Mouse (Mus musculus) neural tube, embryonic 13.5 days (tissue): ENCODE results near the gene Tlx2. TPM values are rescaled to one million over a fixed set of nuclear protein-coding genes. Genes with fewer than 3 reads are reported as not detected.
A peak's percentile ranks its signal among the peaks of the same experiment; 100 is the strongest.

Source experiments
- ATAC-seq: fragments of 200-750 bp; cut with Nextera tagmentation; 2 replicates; pipeline ENCODE4 v1.8.0; 2017; ENCODE audit warnings: low read depth, mild to moderate bottlenecking, moderate TSS enrichment, moderate library complexity
- H3K27ac ChIP-seq: fragments of 300-500 bp; sonication (generic); replicated peaks from 2 replicates; pipeline ENCODE4 v1.5.1; 2015; ENCODE audit warnings: moderate library complexity, mild to moderate bottlenecking, inconsistent platforms
- H3K27me3 ChIP-seq: fragments of 300-500 bp; sonication (generic); 2 replicates; pipeline ENCODE4 v1.6.1; 2015; ENCODE audit warnings: mild to moderate bottlenecking, inconsistent platforms
- H3K36me3 ChIP-seq: fragments of 300-500 bp; sonication (generic); 2 replicates; pipeline ENCODE4 v1.6.1; 2015; ENCODE audit warnings: mild to moderate bottlenecking, inconsistent platforms
- H3K4me1 ChIP-seq: fragments of 300-500 bp; sonication (generic); replicated peaks from 2 replicates; pipeline ENCODE4 v1.6.1; 2015; ENCODE audit warnings: inconsistent platforms
- H3K4me2 ChIP-seq: fragments of 300-500 bp; sonication (generic); 2 replicates; pipeline ENCODE4 v1.6.1; 2015; ENCODE audit warnings: inconsistent platforms, mild to moderate bottlenecking, moderate library complexity
- H3K4me3 ChIP-seq: fragments of 300-500 bp; sonication (generic); 2 replicates; pipeline ENCODE4 v1.5.1; 2015; ENCODE audit warnings: mild to moderate bottlenecking, inconsistent platforms
- H3K9ac ChIP-seq: fragments of 300-500 bp; sonication (generic); 2 replicates; pipeline ENCODE4 v1.6.1; 2015; ENCODE audit warnings: moderate library complexity, mild to moderate bottlenecking, inconsistent platforms
- H3K9me3 ChIP-seq: fragments of 300-500 bp; sonication (generic); 2 replicates; pipeline ENCODE4 v1.6.1; 2016; ENCODE audit warnings: inconsistent platforms
- WGBS: fragments of 180-500 bp; shearing (Covaris S2); methylation state at CpG from one replicate; pipeline ENCODE4 v1.1.7; 2015; 5-methylcytosine and 5-hydroxymethylcytosine counted together
- polyA plus RNA-seq: library from polyadenylated mRNA; unstranded; fragments of >200 nt; fragmentation: Nextera tagmentation; extraction: Ambion mirVana; gene quantifications from 2 replicates; pipeline ENCODE4 v1.2.1, GENCODE M21; 2015

Gene Tlx2
- 13.3 and 16.1 TPM in 2 replicates for polyA plus RNA-seq

DNA sequence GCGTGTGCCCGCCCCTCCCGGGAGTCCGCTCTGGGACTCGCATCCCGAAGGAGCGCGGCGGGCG lies at the start of gene Tlx2:
Gene Tlx2, minus strand, starts transcription at position 47 of the 64 bp plus-strand sequence.
- Histone ChIP-seq H3K27me3 (peaks cover 99% of the 10 kb centered on the region), H3K9ac (peak within 1 kb of the TSS; percentile 50), H3K27ac (peak within 1 kb of the TSS; percentile 56), H3K36me3 (no peaks in the 10 kb centered on the region), H3K4me3 (peak within 1 kb of the TSS; percentile 31), H3K4me1 (peaks cover 26% of the 10 kb centered on the region), H3K9me3 (no peaks in the 10 kb centered on the region), H3K4me2 (peak within 1 kb of the TSS; percentile 43)
- ATAC-seq, result 0 out of 2 replicates have a peak, but pooled peaks have one; percentile 1
- WGBS, result 0% methylated on average over 10 of the region's 10 CpGs

DNA sequence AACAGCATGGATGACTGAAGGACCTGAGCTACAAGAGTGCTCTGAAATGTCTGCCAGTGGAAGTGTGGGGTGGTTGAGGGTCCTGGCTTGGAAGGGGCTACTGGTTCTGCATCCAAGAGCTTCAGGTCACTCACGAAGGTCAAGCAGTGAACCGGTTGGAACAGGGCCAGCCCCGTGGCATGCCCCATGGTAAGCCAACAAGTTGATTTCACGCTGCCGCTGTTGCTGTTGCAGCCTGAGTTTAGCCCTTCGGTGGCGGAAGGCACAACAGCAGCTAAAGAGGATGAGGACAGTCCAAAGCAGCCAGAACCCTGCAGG lies 49.6 kb upstream of the Tlx2 start:
- Histone ChIP-seq H3K9ac (peak overlapping the region; percentile 91), H3K4me2 (peak overlapping the region; percentile 78), H3K4me1 (peaks cover 80% of the 10 kb centered on the region), H3K4me3 (peak overlapping the region; percentile 64), H3K27me3 (no peaks in the 10 kb centered on the region), H3K27ac (no peak overlapping the region; the same call in 1 of the 2 replicates), H3K9me3 (no peaks in the 10 kb centered on the region), H3K36me3 (peaks cover 32% of the 10 kb centered on the region)
- ATAC-seq, result no peak
- WGBS, result 73% methylated on average over 7 of the region's 7 CpGs

DNA sequence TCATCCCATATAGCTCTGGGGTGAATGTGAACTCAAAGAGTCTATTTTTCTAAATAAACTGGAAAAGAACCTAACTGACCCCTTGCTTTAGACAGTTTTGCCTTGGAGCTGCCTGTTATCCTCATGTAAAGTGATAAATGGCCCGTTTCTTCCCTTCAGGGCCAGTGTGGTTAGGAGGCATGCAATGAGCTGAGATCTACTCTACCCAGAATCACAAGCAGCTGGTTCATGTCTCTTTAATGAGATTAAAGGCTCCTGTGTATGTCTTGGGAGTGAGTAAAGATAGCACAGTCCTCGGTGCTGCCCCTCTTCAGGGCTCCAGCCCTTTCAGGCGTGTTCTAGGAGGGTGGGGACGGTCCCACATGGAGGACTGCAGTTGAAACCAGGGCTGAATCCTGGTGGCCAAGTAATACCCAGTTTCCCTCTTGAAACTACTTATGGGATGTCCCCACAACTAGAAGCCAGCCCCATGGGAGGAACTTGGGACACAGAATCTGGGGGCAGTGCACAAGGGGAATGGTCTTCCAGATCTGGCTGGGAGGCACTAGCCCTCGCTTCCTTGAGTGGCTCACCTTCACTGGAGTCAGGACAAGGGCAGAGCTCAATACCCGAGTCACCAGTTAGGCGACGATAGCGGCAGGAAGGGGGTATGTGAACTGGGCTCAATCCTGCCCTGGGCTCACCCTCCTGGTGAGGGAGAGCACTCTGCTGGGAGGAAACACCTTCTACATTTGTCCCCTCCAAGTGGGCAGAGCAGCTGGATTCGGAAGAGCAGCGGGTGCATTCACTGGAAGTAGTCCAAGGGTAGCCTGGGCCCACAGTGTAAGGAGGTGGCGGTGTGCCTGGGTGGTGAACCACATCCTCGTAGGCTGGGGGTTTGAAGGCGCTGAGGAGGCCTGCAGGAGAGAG lies 49.0 kb upstream of the Tlx2 start:
- H3K4me3 ChIP-seq, result peak overlapping the region; percentile 64
- peaks cover 80% of the 10 kb centered on the region for H3K4me1 ChIP-seq

DNA sequence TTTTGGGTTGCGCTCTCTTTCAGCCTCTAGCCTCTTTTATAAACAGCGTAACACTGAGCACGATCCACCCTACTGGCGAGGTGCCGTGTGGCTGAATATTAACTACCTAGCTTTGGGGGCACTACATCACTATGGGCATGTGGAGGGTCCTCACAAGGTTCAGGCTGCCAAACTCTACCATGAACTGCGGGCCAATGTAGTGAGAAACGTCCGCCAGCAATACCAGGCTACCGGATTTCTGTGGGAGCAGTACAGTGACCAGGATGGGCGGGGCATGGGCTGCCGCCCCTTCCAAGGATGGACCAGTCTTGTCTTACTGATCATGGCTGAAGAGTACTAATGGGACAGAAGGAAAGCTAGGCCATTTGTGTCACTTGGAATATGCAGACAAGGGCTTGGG lies 48.3 kb upstream of the Tlx2 start:
- Histone ChIP-seq H3K27me3 (no peaks in the 10 kb centered on the region), H3K27ac (no peak overlapping the region), H3K4me2 (no peak overlapping the region), H3K4me1 (peaks cover 73% of the 10 kb centered on the region), H3K36me3 (peaks cover 32% of the 10 kb centered on the region), H3K4me3 (no peak overlapping the region), H3K9me3 (no peaks in the 10 kb centered on the region), H3K9ac (no peak overlapping the region)
- 84% methylated on average over 11 of the region's 11 CpGs for WGBS
- no peak for ATAC-seq

More for the DNA sequence above, 49.0 kb upstream of the Tlx2 start:
- Histone ChIP-seq H3K9ac (peak overlapping the region; percentile 91), H3K27me3 (no peaks in the 10 kb centered on the region), H3K27ac (no peak overlapping the region), H3K9me3 (no peaks in the 10 kb centered on the region), H3K4me2 (peak overlapping the region; percentile 78), H3K36me3 (peaks cover 32% of the 10 kb centered on the region)
- no peak for ATAC-seq
- WGBS, result 84% methylated on average over 14 of the region's 14 CpGs

DNA sequence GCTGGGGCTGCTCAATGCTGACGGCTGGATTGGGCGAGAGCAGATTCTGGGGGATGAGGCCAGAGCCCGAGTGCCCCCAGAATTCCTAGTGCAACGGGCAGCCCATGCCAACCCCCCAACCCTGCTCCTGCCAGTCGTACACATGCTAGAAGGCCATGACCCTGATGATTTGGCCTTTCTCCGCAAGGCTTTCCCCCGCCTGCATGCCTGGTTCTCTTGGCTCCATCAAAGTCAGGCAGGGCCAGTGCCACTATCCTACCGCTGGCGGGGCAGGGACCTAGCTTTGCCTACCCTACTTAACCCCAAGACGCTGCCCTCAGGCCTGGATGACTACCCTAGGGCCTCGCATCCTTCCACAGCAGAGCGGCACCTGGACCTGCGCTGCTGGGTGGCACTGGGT lies 47.5 kb upstream of the Tlx2 start:
- peaks cover 32% of the 10 kb centered on the region for H3K36me3 ChIP-seq
- 90% methylated on average over 13 of the region's 13 CpGs for WGBS
- no peaks in the 10 kb centered on the region for H3K9me3 ChIP-seq
- H3K27ac ChIP-seq, result no peak overlapping the region; the same call in 1 of the 2 replicates
- ATAC-seq, result no peak
- H3K4me3 ChIP-seq, result no peak overlapping the region
- H3K4me2 ChIP-seq, result no peak overlapping the region
- no peaks in the 10 kb centered on the region for H3K27me3 ChIP-seq
- H3K9ac ChIP-seq, result no peak overlapping the region
- peaks cover 66% of the 10 kb centered on the region for H3K4me1 ChIP-seq

DNA sequence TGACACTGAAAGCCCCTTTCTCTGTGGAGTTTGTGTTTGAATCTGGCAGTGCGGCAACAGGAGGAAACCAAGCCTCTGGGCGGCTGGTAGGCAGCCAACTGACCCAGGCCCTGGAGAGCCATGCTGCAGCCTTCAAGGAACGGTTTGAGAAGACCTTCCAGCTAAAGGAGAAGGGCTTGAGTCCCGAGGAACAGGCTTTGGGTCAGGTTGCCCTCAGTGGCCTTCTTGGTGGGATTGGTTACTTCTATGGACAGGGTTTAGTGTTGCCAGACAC lies 47.0 kb upstream of the Tlx2 start:
- peak overlapping the region; percentile 99 for H3K4me2 ChIP-seq
- peaks cover 32% of the 10 kb centered on the region for H3K36me3 ChIP-seq
- peak overlapping the region; percentile 91; the same call in 1 of the 2 replicates for H3K9ac ChIP-seq

DNA sequence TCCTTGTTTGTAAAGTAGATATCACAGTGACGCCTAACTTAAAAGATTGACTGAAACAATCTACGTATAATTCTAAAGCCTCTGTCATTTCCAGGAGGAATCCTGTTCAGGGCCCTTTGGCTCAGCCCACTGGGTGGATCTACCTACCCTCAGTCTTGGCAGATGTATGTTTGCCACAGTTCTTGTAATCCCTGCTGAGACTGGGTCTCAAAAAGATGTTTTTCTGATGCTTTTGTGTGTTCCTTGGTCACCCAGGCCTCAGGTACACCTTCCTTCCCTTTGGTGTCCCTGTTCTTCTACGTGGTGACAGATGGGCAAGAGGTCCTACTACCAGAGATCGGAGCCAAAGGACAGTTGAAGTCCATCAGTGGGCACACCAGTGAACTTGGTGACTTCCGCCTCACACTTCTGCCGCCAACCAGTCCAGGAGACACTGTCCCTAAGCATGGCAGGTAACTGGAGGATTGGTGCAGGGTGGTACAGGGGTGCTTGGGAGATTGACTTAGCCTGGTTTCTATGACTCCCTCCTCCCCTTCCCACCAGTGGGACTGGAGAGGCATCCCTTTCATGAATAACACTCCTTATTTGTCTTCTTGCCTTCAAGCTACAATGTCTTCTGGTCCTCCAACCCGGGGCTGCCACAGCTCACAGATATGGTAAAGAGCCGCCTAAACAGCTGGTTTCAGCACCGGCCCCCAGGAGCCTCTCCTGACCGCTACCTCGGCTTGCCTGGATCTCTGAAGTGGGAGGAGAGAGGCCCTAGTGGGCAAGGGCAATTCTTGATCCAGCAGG lies 46.5 kb upstream of the Tlx2 start:
- ATAC-seq, result no peak
- Histone ChIP-seq H3K9me3 (no peaks in the 10 kb centered on the region), H3K27me3 (no peaks in the 10 kb centered on the region), H3K4me3 (peak overlapping the region; percentile 83), H3K9ac (peak overlapping the region; percentile 91), H3K4me1 (peaks cover 60% of the 10 kb centered on the region), H3K36me3 (peaks cover 33% of the 10 kb centered on the region), H3K27ac (peak overlapping the region; percentile 82; the same call in 1 of the 2 replicates), H3K4me2 (peak overlapping the region; percentile 99)
- 79% methylated on average over 11 of the region's 11 CpGs for WGBS

More for the DNA sequence above, 47.0 kb upstream of the Tlx2 start:
- Histone ChIP-seq H3K4me3 (peak overlapping the region; percentile 83), H3K27me3 (no peaks in the 10 kb centered on the region), H3K9me3 (no peaks in the 10 kb centered on the region), H3K27ac (no peak overlapping the region), H3K4me1 (peaks cover 60% of the 10 kb centered on the region)
- whole genome bisulfite sequencing, result 92% methylated on average over 4 of the region's 4 CpGs
- ATAC-seq, result no peak

DNA sequence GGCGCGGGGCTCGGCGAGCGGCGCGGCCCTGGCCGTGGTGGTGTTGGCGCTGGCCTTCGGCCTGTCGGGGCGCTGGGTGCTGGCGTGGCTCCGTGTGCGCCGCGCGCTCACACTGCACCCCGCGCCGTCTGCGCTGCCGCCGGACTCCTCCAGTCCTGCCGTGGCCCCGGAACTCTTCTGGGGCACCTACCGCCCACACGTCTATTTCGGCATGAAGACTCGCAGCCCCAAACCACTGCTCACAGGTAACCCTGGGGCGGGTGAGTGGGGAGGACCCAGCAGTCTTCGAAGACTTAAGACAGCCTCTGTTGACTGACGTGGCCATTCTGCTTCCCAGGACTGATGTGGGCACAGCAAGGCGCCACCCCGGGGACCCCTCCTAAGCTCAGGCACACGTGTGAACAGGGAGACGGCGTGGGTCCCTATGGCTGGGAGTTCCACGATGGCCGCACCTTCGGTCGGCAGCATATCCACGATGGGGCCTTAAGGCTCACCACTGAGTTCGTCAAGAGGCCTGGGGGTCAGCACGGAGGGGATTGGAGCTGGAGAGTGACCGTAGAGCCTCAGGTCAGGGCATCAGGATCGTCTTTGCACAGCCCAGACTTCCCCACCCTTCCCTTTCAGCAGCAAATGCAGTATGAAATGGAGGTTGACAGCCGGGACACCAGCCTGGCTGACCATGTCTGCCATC lies 45.7 kb upstream of the Tlx2 start:
- H3K4me2 ChIP-seq, result peak overlapping the region; percentile 99
- peak overlapping the region; percentile 82 for H3K27ac ChIP-seq
- peaks cover 41% of the 10 kb centered on the region for H3K36me3 ChIP-seq
- no peaks in the 10 kb centered on the region for H3K9me3 ChIP-seq
- H3K4me3 ChIP-seq, result peak overlapping the region; percentile 83
- H3K9ac ChIP-seq, result peak overlapping the region; percentile 91
- H3K4me1 ChIP-seq, result peaks cover 59% of the 10 kb centered on the region
- 3% methylated on average over 32 of the region's 48 CpGs for WGBS
- H3K27me3 ChIP-seq, result no peaks in the 10 kb centered on the region
- ATAC-seq, result peak; percentile 45

DNA sequence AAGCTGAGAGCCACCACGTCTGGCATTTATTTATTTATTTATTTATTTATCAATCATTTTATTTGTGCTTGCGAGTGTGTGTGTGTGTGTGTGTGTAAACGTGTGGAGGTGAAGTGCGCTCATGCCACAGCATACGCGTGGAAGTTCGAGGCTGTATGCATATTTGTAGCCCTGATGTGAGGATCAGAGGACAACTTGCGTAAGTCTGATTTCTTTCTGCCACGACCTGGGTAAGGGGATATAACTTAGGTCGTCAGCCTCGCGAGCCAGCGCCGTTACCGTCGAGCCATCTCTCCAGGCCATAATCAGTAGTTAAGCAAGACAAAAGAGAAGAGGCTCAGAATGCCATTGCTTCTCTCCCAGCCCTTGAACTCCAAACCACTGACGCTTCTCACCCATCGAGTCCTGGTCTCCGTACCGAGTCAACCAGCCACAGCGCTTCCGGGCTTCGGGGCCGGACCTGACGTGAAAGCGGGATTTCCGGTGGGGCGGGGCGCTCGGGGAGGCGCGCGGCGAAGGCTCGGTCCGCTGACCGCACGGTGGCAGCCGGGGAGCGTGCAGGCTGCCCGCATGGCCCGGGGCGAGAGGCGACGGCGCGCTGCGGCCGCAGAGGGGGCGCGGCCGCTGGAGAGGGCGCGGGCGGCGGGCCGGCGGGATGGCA lies 45.0 kb upstream of the Tlx2 start, which contains the start of gene Mogs:
Gene Mogs, plus strand, starts transcription at position 486 of the 661 bp plus-strand sequence.
- H3K4me2 ChIP-seq, result peak within 1 kb of the TSS; percentile 99
- H3K36me3 ChIP-seq, result peaks cover 41% of the 10 kb centered on the region
- peak; percentile 86 for ATAC-seq
- peak within 1 kb of the TSS; percentile 91 for H3K9ac ChIP-seq
- H3K9me3 ChIP-seq, result no peaks in the 10 kb centered on the region
- peaks cover 57% of the 10 kb centered on the region for H3K4me1 ChIP-seq
- H3K27ac ChIP-seq, result peak within 1 kb of the TSS; percentile 82
- WGBS, result 1% methylated on average over 53 of the region's 58 CpGs
- H3K27me3 ChIP-seq, result no peaks in the 10 kb centered on the region
- peak within 1 kb of the TSS; percentile 83 for H3K4me3 ChIP-seq

DNA sequence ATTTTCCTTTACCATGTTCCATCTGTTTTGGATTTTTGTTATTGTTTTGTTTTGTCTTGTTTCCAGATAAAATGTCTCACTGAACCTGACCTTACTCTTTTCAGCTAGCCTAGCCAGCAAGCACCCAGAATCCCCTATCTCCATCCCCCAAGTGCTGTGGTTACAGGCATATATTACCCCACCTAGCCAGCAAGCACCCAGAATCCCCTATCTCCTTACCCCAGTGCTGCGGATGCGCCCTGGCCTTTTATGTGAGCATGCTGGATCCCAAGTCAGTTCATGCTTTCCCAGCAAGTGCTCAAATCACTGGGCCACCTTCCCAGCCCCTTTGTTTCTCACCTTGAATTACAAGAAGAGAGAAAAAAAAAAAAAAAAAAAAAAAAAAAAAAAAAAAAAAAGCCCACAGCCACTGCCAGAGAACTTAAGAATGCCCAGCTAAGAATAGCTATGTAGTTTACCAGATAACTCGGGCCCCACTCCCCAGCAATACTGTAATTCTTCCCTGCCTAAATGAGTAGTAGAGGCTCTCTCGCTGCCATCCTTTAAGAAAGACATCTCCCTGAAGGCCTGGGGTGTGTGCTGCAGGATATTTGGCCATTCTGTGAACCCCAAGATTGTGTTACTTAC lies 41.5 kb upstream of the Tlx2 start:
- WGBS, result 90% methylated on average over 4 of the region's 4 CpGs
- ATAC-seq, result no peak
- no peak overlapping the region for H3K4me3 ChIP-seq

DNA sequence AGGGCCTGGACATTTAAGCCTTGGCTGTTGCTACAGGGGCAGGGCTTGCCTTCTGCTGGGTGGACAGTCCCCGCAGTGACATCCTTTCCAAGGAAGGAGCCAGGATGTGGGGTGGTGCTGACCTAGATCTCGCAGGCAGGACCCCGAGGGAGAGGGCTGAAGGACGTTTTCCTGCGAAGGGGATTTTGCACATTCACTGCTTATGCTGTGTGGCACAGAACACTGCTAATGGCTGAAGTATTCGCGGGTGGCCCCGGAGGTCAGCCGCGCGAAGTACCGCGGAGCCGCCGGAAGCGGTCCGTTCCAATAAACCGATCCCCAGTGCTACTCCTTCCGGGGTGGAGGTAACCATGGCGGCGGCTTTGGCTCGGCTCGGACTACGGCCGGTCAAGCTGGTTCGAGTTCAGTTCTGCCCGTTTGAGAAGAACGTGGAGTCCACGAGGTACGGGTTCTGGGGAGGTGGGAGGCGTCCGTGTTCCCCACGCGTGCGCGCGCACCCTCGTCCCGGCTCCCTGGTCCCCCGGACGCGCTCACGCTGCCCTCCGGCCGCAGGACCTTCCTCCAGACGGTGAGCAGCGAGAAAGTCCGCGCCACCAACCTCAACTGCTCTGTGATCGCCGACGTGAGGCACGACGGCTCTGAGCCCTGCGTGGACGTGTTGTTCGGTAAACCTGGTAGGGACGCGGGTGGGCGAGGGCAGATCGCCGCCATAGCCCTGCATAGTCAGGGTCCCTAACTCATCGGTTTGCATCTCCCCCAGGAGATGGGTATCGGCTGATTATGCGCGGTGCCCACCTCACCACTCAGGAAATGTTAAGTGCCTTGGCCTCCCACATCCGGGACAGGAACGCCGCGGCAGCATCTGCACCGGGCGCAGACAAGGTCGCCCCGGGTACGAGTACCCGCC lies 38.9 kb upstream of the Tlx2 start, which contains the start of gene Mrpl53:
Gene Mrpl53, plus strand, starts transcription at position 279 of the 907 bp plus-strand sequence.
- ATAC-seq, result peak; percentile 85
- Histone ChIP-seq H3K4me2 (peak within 1 kb of the TSS; percentile 93), H3K27me3 (no peaks in the 10 kb centered on the region), H3K27ac (peak within 1 kb of the TSS; percentile 88), H3K36me3 (peaks cover 19% of the 10 kb centered on the region), H3K9me3 (no peaks in the 10 kb centered on the region), H3K4me1 (peaks cover 25% of the 10 kb centered on the region), H3K9ac (peak within 1 kb of the TSS; percentile 91), H3K4me3 (peak within 1 kb of the TSS; percentile 90)
- under 1% methylated on average over 76 of the region's 76 CpGs for WGBS

More for the DNA sequence above, 41.5 kb upstream of the Tlx2 start:
- H3K4me2 ChIP-seq, result no peak overlapping the region
- no peaks in the 10 kb centered on the region for H3K9me3 ChIP-seq
- H3K4me1 ChIP-seq, result peaks cover 43% of the 10 kb centered on the region
- no peaks in the 10 kb centered on the region for H3K27me3 ChIP-seq
- no peak overlapping the region for H3K27ac ChIP-seq
- no peak overlapping the region for H3K9ac ChIP-seq
- H3K36me3 ChIP-seq, result peaks cover 13% of the 10 kb centered on the region
